Mouse (Mus musculus) brain, embryonic 14.5 days (tissue): ENCODE measurements around the gene Pdk2. TPM values are rescaled to one million over a fixed set of nuclear protein-coding genes. Genes with fewer than 3 reads are reported as not detected.
A peak's percentile ranks its signal among the peaks of the same experiment; 100 is the strongest.

Experiments
- DNase-seq: peaks from one replicate; pipeline ENCODE4 v3.0.0-alpha.2; 2011; ENCODE audit warnings: low read depth
- CTCF ChIP-seq: fragments of 200-500 bp; IDR thresholded peaks from 2 replicates; pipeline ENCODE4 v1.5.1; 2012; ENCODE audit warnings: inconsistent platforms, mild to moderate bottlenecking, moderate library complexity, borderline replicate concordance; ENCODE audit not compliant: insufficient read depth, insufficient read length; ENCODE audit errors: extremely low read depth
- POLR2A ChIP-seq: fragments of 200-500 bp; IDR thresholded peaks from 2 replicates; pipeline ENCODE4 v1.6.1; 2012; ENCODE audit warnings: mild to moderate bottlenecking, inconsistent platforms, borderline replicate concordance; ENCODE audit not compliant: poor library complexity, insufficient read depth, insufficient read length, severe bottlenecking; ENCODE audit errors: extremely low read depth
- polyA plus RNA-seq: library from polyadenylated mRNA; depleted of rRNA; stranded (reverse); fragments of >200 nt; gene quantifications from 2 replicates; pipeline ENCODE4 v1.2.3, GENCODE M21; 2012; rRNA removed

Pdk2 gene
- polyA plus RNA-seq, result 17.9 and 26.1 TPM in 2 replicates

DNA sequence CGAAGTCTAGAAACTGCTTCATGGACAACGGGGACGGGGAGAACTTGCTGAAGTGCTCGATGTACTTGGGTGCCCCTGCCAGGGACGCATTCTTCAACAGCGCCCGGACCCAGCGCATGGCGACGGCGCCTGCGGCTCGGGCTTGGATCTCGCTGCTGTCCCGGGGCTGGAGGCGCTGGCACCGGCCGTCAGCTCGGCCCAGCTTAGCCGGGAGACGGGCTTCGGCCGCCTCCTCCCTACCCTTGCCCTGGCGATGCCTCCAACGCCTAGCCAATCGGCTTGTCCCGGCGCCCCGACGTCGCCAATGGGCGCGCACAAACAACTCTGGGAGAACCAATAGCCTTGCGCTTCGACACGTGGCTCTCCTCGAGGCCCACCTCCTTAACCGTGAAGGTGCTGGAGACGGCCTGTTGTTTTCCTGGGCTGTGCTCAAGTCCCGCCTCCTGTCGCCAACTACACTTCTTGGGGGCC is at the start of gene Pdk2:
TSS of gene Pdk2 (minus strand) at position 216 of the 471 bp plus-strand sequence.
- DNase-seq, result peak; percentile 99
- TF ChIP-seq POLR2A (peak; percentile 65), CTCF (no peak)

DNA sequence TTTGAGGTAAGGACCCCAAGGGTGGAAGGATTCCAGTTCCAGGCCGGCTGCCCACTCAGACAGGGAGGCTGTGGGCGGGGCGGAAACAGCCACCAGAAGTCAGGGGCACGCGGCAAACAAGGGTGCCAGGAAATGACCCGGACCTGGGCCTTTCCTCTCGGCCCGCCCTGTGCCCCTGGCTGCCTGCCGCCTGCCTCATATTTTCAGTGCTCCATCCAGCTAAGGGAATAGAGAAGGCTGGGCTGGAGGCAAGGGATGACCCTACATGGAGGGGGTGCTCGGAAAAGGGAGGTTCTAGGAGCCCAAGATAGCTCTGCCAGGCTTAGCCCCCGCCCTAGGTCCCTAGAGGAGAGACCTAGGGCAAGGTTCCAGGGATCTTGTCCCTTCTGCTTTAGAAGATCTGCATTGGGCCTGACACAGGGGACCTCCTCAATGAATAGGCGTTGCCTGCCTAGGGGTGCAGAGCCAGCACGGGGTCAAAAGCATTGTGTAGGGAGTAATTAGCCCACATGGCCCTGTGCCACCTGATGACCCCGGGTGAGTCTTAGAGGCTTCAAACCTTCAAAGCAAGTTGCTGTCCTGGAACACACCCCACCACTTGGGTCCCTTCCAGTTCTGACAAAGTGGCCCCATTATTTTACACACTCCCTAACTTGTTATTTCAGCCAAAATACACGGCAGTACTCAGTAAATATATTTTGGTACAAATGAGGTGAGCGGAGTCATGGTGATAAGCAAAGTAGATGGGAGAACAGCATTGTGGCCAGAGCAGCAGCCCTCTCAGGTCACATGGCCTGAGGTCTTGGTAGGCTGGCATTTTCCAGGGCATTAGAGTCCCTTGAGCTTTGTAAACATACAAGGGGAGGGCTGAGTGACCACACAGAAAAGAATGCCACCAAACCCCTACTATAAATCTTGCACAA is 48.0 kb upstream of the Pdk2 start:
- TF ChIP-seq POLR2A (no peak), CTCF (no peak)
- DNase-seq, result no peak

DNA sequence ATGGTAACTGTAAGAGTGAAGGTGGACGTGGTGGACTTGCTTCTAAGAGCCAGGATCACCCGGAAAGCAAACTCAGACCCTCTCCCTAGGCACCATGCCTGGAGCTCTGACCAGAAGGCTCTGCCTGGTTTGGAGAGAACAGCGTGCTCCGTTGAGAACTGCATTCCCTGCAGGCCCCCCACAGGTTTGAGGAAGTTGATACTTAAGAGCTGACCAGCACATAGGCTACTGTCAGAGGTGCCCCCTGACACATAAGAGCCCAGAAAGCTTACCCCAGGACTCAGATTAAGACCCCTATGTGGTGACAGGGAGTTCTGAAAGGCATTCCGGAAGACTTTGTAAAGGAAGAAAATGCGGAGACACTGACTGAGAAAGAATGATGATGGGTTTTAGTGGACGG is 47.1 kb upstream of the Pdk2 start:
- TF ChIP-seq CTCF, result no peak
- TF ChIP-seq POLR2A, result no peak
- DNase-seq, result no peak

DNA sequence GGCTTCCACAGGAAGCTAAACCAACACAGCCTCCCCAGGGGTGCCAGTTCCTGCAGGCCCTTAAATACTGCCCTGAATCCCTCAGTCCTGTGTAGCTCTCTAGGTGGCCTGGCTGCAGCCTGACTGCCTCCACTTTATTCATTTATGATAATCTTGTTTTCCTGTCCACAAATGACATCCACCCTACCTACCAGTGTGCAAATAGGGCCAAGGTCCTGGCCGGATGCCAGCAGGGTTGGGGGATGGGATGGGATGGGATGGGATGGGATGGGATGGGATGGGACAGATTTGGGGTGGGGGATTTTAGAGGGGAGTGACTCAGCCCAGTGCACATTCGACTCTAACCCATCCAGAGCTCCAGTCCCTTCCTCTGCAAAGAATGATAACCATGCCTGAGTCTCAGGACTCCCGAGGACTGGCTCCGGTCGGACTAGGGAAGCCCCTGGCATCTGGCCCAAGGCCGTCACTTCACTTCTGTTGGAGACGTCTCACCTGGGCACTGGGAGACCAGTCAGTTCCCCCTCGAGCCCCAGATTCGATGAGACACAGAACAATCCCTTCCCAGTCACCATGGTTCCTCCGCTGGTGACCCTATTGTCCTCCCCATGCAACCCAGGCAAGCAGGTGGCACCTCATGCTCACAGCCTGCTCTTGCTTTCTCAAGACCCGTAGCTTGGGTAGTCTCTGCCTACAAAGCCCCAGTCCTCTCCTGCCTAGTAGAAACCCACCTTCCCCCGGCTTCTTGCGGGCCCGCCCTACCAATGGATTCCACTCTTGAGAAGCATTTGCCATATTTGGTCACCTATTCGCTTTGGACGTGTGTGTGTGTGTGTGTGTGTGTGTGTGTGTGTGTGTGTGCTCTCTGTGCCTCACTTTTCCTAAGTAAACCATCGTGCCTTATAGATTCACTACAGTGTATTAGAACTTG is 46.4 kb upstream of the Pdk2 start:
- TF ChIP-seq CTCF (no peak), POLR2A (no peak)
- no peak for DNase-seq

DNA sequence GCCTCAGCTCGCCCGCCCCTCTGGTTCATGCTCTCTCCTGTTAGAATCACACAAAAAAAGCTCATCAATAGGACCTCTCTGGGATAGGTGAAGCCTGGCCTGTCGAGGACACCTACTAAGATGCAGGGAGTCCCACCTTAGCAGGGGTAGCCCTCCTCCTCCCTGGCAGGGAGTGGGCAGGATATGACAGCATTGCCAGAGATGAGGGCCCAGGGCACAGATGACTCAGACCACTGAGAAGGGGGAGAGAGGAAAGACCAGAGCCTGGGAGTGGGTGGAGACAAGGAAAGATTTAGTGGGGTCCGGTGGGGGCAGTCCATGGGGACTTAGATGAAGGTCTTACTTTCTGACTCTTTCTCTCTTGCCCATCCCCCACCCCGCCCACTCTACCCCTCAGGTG is 45.1 kb upstream of the Pdk2 start:
- no peak for DNase-seq
- TF ChIP-seq POLR2A, result no peak
- no peak for TF ChIP-seq CTCF

DNA sequence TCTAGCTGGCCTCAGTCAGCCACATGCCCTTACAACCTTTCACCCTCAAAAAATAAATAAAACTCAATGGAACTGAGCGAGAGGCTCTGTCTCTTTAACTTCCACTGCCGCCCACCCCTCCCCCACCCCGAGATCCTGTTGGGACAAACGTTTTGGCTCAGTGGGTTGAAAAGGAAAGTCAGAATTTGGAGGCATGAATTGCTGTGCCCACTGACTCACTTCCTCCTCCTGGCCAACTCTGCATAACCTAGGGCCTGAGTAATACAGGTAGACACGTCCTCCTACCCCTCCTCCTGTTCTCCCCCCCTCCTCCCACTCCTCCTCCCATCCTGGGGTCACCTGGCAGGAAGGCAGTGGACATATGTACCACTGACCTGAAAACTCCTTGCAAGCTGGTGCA is 44.6 kb upstream of the Pdk2 start:
- TF ChIP-seq CTCF (no peak), POLR2A (no peak)
- DNase-seq, result no peak

DNA sequence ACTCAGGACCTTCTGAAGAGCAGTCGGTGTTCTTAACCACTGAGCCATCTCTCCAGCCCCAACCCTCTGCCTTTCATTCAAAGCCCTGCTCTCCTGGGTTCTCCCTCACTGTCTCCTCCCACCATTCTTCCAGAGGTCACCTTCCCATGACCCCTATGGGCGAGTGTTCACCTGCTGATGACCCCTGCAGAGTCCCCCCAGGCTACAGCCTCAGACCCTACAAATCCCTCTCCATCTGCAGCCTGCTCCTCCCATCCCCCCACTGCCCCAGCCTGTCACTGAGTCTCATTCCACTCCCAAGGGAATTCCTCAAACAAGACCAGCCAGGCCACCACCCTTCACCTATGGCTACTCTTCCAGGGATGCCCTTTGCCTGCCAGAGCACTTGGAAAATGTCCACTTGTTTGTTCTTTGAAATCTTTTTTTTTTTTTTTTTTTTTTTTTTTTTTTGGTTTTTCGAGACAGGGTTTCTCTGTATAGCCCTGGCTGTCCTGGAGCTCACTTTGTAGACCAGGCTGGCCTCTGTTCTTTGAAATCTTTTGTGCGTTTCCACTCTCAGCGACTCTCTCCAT is 43.7 kb upstream of the Pdk2 start:
- DNase-seq, result no peak
- TF ChIP-seq POLR2A (no peak), CTCF (no peak)

DNA sequence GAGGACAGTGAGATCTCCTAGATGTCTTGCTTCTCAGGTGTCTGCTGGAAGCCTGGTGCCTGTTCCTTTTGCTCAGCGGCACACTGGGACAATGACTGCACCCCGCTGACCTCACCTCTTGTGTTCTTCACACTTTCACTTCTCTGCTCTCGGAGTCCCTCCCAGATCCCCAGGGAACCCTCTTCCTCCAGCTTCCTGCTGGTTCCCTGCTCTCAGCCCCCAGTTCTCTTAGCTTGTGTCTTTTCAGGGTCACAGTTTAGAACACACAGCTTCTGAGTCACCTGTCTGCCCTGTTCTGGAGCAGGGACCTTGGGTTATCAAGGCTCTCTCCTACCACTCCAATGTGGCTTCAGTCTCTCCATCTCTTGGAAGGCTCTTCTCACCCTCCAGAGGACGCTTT is 43.0 kb upstream of the Pdk2 start:
- TF ChIP-seq POLR2A (no peak), CTCF (no peak)

DNA sequence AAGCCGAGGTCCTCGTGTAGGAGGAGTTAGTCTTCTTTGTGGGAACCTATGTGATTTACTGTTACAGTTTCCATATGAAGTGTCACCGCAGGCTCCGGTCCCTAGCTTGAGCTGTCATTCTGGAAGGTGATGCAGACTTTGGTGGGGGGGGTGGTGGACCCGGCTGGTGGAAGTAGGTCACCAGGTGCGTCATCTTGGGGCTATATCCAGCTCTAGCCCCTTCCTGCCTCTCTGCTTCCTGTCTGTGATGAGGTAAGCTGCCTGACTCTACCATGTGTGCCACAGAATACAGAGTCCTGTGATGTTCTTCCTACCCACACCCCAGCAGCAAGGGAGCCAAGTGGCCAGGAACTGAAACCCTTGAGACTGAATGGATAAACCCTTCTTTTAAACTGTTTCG is 41.7 kb upstream of the Pdk2 start:
- DNase-seq, result no peak
- TF ChIP-seq POLR2A, result no peak
- TF ChIP-seq CTCF, result no peak

More for the DNA sequence above, 43.0 kb upstream of the Pdk2 start:
- no peak for DNase-seq

DNA sequence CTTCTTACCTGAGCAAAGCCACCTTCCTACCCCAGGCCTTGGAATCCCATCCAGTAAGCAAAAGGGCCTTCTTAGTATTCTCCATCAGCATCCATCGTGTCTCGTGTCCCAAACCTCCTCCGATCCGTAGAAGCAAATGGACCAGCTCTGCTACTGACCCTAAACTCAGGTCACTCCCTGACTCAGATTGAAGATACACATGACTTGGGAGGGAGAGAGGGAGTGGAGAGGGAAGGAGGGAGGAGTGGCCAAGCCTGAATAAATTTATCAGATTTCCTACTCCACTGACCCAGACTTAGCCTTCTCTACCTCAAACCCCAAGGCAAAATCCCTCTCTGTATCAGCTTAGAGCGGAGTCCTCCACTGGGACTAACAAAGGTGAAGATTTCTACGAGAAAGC is 39.6 kb upstream of the Pdk2 start:
- TF ChIP-seq POLR2A (no peak), CTCF (no peak)
- no peak for DNase-seq
